Mouse (Mus musculus) WW6 (cell line): ENCODE measurements around the gene Hoxa10.

Experiments
- DNase-seq: peaks from one replicate; pipeline ENCODE4 v3.0.0-alpha.2; 2013; ENCODE audit warnings: low read depth, low spot score

Hoxa10 gene

GRCm38 (mm10) chr6:52185222-52185621 lies 55.4 kb downstream of the Hoxa10 start:
- DNase-seq = no peak

GRCm38 (mm10) chr6:52184668-52185067 lies 56.0 kb downstream of the Hoxa10 start:
- DNase-seq = no peak

GRCm38 (mm10) chr6:52183311-52184080 lies 57.2 kb downstream of the Hoxa10 start:
- DNase-seq = no peak

DNA sequence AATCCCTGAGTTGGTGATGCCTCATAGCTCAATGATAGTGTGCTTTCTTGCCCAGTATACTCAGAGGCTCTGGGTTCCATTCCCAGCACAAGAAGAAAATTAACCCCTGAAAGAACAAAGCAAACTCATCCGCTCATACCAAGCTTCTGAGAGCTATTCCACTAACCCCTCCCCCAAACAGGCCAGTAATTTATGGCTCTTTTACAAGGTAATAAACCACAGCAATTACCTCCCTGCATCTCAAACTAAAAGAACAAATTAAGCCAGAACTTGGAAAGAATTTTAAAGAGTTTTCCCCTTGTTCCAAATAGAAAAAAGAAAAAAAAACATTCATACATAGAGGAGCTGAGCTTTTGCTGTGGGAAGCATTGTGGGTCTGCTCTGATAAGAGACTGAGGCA lies 57.9 kb downstream of the Hoxa10 start:
- DNase-seq = no peak

DNA sequence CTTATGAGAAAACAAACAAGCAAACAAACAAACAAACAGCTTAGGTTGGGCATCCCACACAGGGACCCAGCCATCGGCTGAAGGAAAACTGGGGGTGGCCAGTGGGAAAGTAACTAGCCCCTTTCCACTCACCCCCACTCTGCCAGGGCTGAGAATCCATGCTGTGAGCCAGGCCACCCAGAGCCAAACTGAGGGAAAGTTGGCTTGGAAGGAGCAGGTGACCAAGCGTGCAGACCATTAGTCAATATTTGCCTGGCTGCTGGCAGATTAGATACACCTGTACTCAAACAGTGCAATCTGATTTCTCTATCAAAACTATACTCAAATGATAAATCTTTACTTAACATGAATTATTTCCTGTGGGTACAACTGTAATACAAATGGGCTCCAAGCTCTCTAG lies 58.6 kb downstream of the Hoxa10 start:
- DNase-seq = no peak
